Mouse (Mus musculus): ENCODE measurements around the gene Stk39. TPM values are rescaled to one million over a fixed set of nuclear protein-coding genes. Genes with fewer than 3 reads are reported as not detected.

Stk39 gene
- polyA plus RNA-seq, 1 experiment: 14.5 TPM

- no peak for DNase-seq (ENCODE audit: low read depth)
Measured at GRCm38 (mm10) chr2:68345269-68345668, 126.8 kb downstream of the Stk39 start.

GRCm38 (mm10) chr2:68343751-68344150 is 128.3 kb downstream of the Stk39 start:
- DNase-seq (ENCODE audit: low read depth): no peak

- no peak for DNase-seq (ENCODE audit: low read depth)
Measured at GRCm38 (mm10) chr2:68342122-68342646, 129.9 kb downstream of the Stk39 start.

- no peak for DNase-seq (ENCODE audit: low read depth)
Measured at GRCm38 (mm10) chr2:68336913-68337312, 135.2 kb downstream of the Stk39 start.

GRCm38 (mm10) chr2:68334945-68335344 is 137.1 kb downstream of the Stk39 start:
- no peak for DNase-seq (ENCODE audit: low read depth)

- DNase-seq (ENCODE audit: low read depth): no peak
Measured at GRCm38 (mm10) chr2:68325306-68325705, 146.8 kb downstream of the Stk39 start.

GRCm38 (mm10) chr2:68321230-68321629 is 150.8 kb downstream of the Stk39 start:
- no peak for DNase-seq (ENCODE audit: low read depth)

GRCm38 (mm10) chr2:68320670-68321069 is 151.4 kb downstream of the Stk39 start:
- DNase-seq (ENCODE audit: low read depth): no peak

GRCm38 (mm10) chr2:68318452-68318851 is 153.6 kb downstream of the Stk39 start:
- no peak for DNase-seq (ENCODE audit: low read depth)

- DNase-seq (ENCODE audit: low read depth): no peak
Measured at GRCm38 (mm10) chr2:68317895-68318294, 154.2 kb downstream of the Stk39 start.

GRCm38 (mm10) chr2:68317452-68317851 is 154.6 kb downstream of the Stk39 start:
- DNase-seq (ENCODE audit: low read depth): no peak

GRCm38 (mm10) chr2:68315258-68315657 is 156.8 kb downstream of the Stk39 start:
- DNase-seq (ENCODE audit: low read depth): no peak

GRCm38 (mm10) chr2:68310121-68310520 is 161.9 kb downstream of the Stk39 start:
- DNase-seq (ENCODE audit: low read depth): no peak

- no peak for DNase-seq (ENCODE audit: low read depth)
Measured at GRCm38 (mm10) chr2:68306519-68306918, 165.5 kb downstream of the Stk39 start.

GRCm38 (mm10) chr2:68304771-68305460 is 167.2 kb downstream of the Stk39 start:
- DNase-seq (ENCODE audit: low read depth): peak; percentile 14

- no peak for DNase-seq (ENCODE audit: low read depth)
Measured at GRCm38 (mm10) chr2:68301811-68302542, 170.1 kb downstream of the Stk39 start.

GRCm38 (mm10) chr2:68298356-68298755 is 173.7 kb downstream of the Stk39 start:
- DNase-seq (ENCODE audit: low read depth): no peak

GRCm38 (mm10) chr2:68297955-68298354 is 174.1 kb downstream of the Stk39 start:
- DNase-seq (ENCODE audit: low read depth): no peak

- no peak for DNase-seq (ENCODE audit: low read depth)
Measured at GRCm38 (mm10) chr2:68296743-68297142, 175.3 kb downstream of the Stk39 start.

GRCm38 (mm10) chr2:68292539-68293320 is 179.3 kb downstream of the Stk39 start:
- DNase-seq (ENCODE audit: low read depth): no peak

- no peak for DNase-seq (ENCODE audit: low read depth)
Measured at GRCm38 (mm10) chr2:68291895-68292294, 180.2 kb downstream of the Stk39 start.

- no peak for DNase-seq (ENCODE audit: low read depth)
Measured at GRCm38 (mm10) chr2:68289961-68290360, 182.1 kb downstream of the Stk39 start.

All from gonadal fat pad, adult 2 months (tissue).